Mouse (Mus musculus): Measurements from ENCODE around the gene Ube4a.
A peak's percentile ranks its signal among the peaks of the same experiment; 100 is the strongest.

Gene Ube4a

DNA sequence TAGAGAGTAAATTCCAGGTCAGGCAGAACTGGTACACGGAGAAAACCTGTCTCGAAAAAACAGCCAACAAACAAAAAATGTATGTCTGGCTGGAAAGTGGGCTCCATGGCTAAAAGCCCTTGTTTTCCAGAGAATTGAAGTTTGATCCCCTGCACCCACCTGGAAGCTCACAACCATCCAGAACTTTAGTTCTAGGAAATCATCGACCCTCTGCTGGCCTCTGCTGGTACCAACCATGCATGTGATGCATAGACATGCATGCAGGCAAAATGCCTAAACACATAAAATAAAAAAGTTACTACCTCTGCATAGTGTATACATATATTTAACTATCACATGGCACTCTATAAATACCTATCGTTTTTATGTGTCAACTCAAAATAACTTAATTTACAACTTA is 65.0 kb downstream of the Ube4a start:
- no peak for DNase-seq (ENCODE audit: low read depth)

DNA sequence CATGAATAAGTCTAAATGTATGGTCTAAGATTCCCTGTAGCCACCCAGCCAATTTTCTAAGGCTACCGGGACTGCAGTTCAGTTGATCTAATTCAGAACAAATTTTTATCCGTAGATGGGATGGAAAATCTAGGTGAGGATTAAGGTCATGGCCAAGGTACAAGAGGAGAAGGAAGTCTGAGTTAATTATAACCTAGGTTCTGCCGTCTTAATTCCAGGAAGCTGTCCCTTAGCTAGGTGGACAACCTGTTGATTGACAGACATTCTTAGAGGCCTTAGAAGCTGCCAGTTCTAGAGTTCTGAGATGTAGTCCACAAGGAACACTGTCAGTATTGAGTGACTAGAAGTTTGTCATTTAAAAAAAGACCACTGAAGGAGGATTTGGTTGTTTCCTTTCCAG is 65.7 kb downstream of the Ube4a start:
- DNase-seq (ENCODE audit: low read depth) = no peak

DNA sequence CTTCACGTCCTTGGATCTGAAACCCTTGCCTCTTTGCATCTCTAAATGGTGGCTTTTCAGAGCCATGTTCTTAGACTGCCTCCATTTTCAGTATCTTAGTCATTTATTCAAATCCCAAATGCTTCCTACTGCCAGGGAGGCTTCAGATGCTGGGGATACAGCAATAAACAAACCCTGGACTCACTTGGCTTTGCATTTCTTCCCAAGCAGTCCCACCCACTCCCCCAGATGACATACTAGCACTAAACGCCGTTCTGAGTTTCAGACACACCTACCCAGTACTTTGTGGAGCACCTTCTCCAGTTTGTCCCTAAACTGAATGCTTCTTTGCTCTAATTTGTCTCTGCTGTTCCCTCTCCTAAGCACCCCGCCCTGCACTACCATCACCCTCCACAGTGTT is 68.4 kb downstream of the Ube4a start:
- DNase-seq (ENCODE audit: low read depth) = no peak

DNA sequence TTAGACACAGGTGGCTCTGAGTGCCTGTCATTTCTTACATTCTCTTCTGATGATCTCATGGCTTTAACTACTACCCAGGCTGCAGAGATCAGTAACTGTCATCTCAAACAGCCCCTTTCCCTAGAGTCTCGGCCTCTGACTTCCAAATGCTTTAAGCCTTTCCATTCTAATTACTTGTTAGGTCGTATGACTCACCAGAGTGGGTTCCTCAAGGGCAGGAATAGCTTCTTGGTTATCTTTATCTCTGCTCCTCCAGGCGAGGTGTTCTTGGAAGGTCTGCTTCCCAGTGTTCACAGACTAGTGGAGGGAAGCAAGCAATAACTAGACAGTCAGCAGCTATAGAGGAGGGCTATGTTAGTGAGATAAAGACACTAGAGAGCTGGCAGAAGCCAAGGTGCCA is 72.7 kb downstream of the Ube4a start:
- no peak for DNase-seq (ENCODE audit: low read depth)

DNA sequence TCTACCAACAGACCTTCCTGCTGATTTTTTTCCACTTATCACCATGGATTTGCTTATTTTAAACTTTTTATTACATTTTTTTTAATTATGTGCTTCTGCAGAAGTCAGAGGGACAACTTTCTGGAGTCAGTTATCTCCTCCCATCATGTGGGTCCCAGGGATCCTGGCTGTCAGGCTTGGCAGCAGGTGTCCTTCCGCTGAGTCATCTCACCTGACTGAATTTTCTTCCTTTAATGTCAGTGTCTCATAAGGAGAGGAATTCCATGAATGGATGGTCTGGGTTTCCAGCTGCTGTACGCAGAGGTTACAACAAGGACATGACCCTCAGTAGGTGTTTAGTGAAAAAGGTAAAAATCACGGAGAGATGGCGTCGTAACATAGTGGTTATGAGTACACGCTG is 74.2 kb downstream of the Ube4a start:
- DNase-seq (ENCODE audit: low read depth) = no peak

DNA sequence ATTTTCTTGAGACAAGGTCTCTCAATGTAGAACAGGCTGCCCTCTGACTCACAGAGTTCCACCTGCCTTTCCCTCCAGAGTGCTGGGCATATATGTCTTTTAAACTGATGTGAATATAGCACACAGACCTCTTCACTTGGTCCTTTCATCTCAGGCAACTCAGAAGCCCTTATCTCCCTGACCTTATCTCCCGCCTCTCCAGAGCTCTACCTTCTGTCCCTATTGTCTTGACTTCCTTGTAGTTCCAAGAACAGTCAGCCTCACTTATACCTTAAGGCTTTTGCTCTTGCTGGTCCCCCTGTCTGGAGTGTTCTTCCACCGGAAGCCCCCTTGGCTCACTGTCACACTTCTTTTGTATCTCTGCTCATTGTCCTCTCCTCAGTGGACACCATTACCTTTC is 75.3 kb downstream of the Ube4a start:
- DNase-seq (ENCODE audit: low read depth) = no peak

DNA sequence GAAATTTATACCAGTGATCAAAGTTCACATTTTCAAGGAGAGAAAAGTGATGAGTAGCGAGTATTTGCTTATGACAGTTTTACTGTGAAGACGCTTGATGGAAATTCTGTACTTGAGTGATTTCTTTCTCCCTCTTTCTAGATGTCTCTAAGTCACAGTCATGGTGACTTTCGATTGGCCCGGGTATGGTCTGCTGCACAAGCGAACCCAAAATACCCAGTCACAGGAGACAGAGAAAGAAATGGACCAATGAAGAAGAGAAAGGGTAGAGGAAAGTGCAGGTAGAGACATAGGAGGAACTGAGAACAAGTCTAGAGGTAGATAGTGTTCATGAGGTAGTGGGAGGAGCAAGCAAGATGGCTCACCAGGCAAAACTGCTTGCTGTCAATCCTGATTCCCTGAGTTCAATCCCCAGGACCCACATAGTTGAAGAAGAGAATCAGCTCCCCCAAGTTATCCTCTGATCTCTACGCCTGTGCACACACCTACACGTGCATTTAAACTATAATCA is 77.2 kb downstream of the Ube4a start:
- DNase-seq (ENCODE audit: low read depth) = no peak

DNA sequence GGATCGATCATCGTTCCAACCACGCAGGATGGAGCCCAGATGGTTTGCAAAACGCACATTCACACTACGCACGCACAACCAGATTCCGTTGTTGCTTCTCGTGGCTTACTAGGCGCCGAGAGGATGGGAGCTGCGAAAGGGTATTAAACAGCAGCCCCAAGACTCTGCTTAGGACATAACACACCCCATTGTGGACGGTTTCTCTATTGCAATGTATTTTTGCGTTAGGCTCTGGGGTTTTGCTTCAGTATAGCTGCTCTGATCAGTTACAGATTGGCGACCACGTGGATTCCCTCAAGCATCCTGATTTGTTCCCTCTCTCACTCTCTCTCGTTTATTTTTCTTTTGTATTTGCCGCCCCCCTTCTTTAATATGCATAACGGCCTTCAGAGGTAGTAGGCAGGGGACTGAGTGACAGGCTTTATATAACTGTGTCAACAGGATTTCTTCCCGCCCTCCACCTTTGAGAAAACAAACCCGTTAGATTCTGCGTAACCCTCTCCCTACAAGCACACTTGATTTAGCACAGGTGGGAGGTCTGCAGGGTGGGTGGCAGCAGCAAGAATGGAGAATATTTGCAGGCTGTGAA is 82.3 kb downstream of the Ube4a start:
- no peak for DNase-seq (ENCODE audit: low read depth)

DNA sequence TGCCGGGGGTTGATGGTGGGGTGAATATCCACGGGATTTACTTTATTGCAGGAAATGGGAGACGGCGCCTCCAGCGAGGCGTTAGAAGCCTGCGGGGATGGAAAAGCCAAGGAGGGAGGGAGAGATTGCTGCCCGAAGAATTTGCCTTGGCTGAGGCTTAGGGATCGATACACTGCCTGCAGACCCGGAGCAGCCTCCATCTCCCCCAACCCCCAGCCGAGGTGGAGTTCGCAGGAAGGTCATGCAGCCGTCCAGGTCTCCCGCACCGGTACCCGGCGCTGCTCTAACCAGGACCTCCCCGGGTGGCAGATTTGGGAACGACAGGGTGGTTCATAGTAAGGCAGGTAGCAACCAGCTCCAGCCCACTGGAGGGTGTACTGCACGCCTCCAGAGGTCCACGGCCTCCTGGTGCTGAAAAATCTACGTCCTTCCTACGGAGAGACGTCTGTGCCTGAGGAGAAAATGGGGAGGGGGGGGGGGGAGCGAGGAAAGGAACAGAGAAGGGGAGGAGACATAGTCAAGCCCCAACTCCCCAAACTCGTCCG is 82.9 kb downstream of the Ube4a start:
- DNase-seq (ENCODE audit: low read depth) = peak; percentile 51

DNA sequence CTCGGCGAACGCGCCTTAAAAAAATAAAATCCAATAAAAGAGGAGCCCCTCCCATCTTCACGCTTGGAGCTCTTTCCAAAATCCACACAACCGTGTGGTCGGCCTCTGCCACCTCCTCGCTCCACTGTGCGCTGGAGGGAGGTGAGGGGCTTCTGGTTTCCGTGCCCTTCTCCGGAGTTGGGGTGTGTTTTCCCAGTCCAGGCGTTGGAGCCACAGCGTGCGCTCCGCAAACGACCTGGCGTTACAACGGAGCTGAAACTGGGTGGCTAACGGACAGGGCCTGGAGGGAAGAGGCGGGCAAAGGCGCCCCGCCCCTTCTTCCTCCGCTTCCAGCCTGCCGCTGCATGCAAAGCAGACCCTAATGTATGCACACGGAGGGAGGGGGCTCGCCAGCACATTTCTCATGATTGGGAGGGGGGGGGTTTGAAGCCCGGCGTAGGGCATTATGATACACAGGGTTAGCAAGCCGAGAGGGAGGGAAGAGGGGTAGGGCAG is 83.4 kb downstream of the Ube4a start:
- peak; percentile 50 for DNase-seq (ENCODE audit: low read depth)

DNA sequence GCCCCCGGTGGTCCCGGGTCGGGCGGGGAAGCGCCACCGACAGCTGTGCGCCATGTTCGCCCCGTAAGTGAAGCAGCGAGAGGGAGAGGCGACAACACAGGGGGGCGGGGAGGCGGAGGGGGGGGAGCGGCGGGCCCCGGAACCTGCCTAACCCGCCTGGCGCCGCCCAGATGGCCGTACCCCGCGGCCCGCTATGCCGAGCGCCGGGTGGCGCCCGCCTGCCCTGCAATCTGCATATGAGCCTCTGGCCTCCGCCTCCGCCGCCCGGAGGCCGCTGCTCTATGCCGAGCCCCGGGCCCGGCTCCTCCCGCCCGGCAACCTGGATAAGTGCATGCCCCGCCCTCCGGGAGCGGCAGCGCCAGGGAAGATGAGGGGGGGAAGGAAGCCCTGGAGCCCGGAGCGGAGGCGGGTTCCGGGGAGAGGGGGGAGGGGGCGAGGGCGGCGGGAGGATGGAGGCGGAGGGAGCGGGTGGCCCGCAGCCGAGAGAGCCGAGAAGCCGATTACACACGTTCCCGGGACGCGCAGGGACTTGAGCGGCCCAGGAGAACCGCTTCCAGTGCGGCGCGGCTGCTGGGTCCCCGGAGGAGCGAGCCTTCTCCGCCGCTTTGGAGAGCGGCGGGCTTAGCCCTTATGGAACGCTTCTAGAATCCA is 84.1 kb downstream of the Ube4a start, which contains the start of gene Kmt2a:
Kmt2a (minus strand) TSS at position 76 of the 651 bp plus-strand sequence.
- peak; percentile 92 for DNase-seq (ENCODE audit: low read depth)

DNA sequence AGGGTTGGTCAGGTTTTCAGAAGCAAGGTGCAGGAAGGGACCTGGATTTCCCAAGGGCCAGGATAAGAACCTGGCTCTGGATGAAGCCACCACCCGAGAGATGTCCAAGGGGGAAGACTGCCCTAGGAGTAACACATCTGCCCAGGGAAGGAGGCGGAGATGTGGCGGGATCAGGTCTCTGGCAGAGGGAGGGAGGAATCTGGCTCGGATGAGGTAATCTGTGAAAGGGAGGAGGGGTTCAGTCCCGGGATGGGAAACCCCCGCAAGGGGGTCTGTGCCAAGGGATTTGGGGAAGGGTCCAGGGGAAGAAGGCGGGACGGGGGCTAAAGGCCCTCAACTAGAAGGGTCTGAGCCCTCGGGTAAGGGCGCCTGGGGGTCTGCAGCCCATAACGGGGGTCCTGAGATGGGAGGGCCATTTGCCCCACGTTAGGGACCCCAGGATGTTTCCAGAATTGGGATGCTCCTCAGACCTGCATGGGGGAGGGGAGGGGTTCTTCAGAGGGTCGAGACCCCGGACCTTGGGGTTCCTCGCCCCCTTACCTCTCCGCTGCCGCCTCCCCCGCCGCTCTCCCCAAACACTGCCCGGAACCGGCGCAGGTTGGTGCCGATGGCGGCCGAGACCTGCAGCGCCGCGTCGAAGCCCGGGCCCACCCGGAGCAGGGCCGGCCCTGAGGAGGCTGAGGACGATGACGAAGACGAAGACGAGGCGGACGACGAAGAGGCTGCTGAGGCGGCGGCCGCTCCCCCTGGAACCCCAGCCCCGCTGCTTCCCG is 84.9 kb downstream of the Ube4a start:
- no peak for DNase-seq (ENCODE audit: low read depth)

DNA sequence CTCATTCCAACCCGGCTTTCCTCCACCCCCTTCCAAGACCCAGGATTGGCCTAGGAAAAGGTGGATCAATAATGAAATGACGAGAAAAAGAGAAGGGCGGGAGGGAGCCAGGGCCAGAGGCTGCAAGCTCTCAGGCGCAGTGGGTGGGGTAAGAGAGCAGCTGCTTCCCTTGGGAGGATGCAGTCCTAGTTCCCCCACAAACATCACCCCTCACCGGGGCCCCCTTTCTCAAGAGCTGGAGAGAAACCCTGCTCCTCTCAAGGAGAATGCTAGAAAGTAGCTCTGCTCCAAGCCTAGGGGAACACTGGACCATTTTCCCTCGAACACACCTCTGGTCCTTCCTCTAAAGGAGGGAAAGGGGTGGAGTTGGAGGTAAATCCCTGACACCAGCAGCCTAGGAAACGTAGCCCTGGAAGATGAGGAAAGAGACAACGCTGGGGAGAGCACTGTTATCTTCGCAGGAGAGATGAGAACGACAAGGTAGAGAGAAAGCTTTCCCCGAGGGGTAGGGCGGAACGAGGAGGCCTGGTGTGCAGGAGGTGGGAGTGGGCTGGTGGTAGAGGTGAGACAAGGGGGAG is 85.6 kb downstream of the Ube4a start:
- DNase-seq (ENCODE audit: low read depth) = no peak

DNA sequence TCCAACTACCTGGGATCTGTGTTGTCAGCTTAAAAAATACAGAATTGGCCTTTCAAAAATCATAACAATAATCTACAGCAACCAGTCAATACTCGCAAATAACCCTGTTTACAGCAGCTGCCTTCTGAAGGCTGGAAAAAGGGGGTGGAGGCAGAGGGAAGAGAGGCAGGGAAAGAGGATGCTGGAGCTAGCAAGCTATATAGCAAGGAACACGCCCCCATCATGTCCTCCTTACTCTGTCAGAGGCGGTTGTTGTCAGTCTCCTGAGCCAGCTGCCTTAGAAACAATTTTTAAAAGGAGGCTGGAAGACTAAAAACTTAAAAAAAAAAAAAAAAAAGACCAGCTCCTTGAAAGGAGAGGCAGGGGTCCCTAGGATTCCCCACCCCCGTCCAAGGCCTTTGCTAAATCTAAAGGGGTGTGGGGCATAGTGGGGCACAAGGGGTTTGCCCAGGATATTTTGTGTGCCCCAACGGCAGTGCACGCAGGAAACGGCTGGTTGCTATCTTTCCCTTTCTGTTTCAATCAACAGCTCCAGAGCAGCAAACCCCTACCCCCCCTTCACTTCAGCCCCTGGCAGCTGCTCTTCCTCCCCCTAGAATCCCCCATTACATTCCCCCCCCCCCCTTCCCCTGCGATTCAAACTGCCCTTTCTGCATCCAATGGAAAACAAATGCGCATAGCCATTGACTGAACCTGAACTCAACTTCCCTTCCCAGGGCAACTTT is 86.5 kb downstream of the Ube4a start:
- no peak for DNase-seq (ENCODE audit: low read depth)

DNA sequence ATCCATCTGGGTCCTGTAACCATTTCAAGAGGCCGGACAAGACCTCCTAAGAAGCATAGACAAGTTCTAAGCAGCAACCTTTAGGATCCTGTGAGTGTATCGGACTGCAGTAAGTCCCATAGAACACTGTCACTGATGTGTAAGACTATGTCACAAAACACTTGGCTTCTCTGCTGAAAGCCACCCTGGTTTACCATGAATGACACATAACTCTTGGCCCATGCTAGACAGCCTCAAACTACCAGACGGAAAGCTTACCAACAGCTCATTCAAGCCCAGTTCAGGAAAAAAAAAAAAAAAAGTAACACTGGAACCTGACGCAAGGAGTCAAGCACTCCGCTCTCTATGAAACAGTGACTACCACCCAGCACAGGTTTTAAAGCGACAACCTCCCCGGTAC is 87.7 kb downstream of the Ube4a start:
- DNase-seq (ENCODE audit: low read depth) = no peak

DNA sequence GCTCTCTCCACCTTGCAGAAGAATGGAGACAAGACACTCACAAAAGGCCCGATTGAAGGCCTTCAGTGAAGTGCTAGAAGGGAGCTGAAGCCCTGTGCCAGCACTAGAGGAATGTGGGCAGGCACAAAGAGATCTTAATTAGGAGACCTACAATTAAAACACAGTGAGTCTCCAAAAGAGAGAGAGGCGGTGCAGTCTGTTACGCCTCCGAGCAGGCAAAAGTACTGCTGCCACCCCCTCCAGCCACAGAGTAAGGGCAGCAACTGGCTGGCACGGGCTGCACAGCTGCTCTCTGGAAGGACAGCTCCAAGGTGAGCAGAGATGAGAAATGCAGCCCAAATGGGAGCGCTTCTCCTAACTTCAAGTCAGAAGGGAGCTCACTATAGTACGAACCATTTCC is 89.9 kb downstream of the Ube4a start:
- no peak for DNase-seq (ENCODE audit: low read depth)

DNA sequence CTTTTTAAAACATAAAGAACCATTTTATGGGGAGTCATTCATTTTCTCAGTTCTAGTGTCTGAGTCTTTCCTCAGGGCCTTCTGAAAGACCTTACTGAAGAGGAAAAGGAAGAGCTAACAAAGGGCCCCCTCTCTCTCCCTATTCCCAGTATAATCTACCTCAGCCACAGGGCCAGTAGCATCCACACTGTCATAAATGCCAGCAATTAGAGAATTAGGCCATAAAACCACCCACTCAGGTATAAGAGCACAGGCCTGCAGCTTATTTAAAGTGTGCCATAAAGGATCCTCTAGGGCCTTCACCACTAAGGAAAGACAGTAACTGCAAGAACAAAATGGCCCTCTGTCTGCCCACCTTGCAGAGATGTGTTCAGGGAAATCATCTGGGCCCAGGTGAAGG is 91.2 kb downstream of the Ube4a start:
- DNase-seq (ENCODE audit: low read depth) = no peak

DNA sequence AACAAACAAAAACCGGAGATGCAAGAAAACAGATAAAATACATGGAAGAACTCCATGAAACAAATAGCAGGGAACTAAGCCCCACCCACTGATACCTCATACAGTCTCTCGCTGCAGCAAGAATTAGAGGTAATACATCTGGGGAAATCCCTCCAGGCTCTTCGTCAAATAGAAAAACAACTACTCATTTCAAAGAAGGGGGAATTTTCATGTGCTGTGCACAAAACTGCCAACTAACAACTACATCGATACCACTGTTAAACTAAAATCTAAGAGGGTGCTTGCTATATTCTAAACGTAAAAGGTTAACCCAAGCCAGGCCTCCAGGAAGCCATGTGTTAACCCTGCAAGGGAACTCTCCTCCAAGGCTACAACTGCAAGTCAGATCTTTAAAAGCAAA is 91.7 kb downstream of the Ube4a start:
- DNase-seq (ENCODE audit: low read depth) = no peak

Data from c-Kit-positive CD71-negative TER-119-negative erythroid progenitor cells, embryonic 14.5 days (primary cell).